Mouse (Mus musculus) thymus, postnatal 0 days (tissue): ENCODE measurements around the gene Rs1. TPM values are rescaled to one million over a fixed set of nuclear protein-coding genes. Genes with fewer than 3 reads are reported as not detected.
"Not testable (repeated sequence)": the region's sequence is repeated elsewhere in the genome, so short reads cannot be mapped to it uniquely, and the experiment has no call there.

Source experiments
- DNase-seq: peaks from one replicate; pipeline ENCODE4 v3.0.0-alpha.2; 2015; ENCODE audit warnings: low spot score
- polyA plus RNA-seq: library from polyadenylated mRNA; unstranded; fragments of >200 nt; fragmentation: Nextera tagmentation; extraction: Ambion mirVana; gene quantifications from 2 replicates; pipeline ENCODE4 v1.2.1, GENCODE M21; 2015

The Rs1 gene
- not detected in 2 replicates for polyA plus RNA-seq

GRCm38 (mm10) chrX:160767713-160768112 lies at the start of gene Rs1:
Rs1 (plus strand) TSS chrX:160768013.
- DNase-seq: no peak

- no peak for DNase-seq
Observed at GRCm38 (mm10) chrX:160735650-160736049, 32.2 kb upstream of the Rs1 start, which contains the start of gene Ppef1. Ppef1 (minus strand) TSS chrX:160735765.

- no peak for DNase-seq
Observed at GRCm38 (mm10) chrX:160745399-160745798, 22.4 kb upstream of the Rs1 start.

GRCm38 (mm10) chrX:160748653-160749052 lies 19.2 kb upstream of the Rs1 start:
- no peak for DNase-seq

- DNase-seq: no peak
Observed at GRCm38 (mm10) chrX:160750808-160751207, 17.0 kb upstream of the Rs1 start.

- DNase-seq: peak; percentile 89
Observed at GRCm38 (mm10) chrX:160765389-160766232, 2.2 kb upstream of the Rs1 start.

- DNase-seq: no peak
Observed at GRCm38 (mm10) chrX:160766233-160766616, 1.6 kb upstream of the Rs1 start.

GRCm38 (mm10) chrX:160769622-160770021 lies 1.8 kb downstream of the Rs1 start:
- not testable (repeated sequence) for DNase-seq

- no peak for DNase-seq
Observed at GRCm38 (mm10) chrX:160773033-160773432, 5.2 kb downstream of the Rs1 start.

GRCm38 (mm10) chrX:160782276-160782675 lies 14.5 kb downstream of the Rs1 start:
- DNase-seq: no peak

GRCm38 (mm10) chrX:160794920-160795319 lies 27.1 kb downstream of the Rs1 start:
- DNase-seq: no peak

- no peak for DNase-seq
Observed at GRCm38 (mm10) chrX:160804409-160805150, 36.8 kb downstream of the Rs1 start.

GRCm38 (mm10) chrX:160808226-160808625 lies 40.4 kb downstream of the Rs1 start:
- DNase-seq: no peak

Other genes with a start within 250 kb of the Rs1 start
- 0.07 and 0.12 TPM in 2 replicates for gene Ppef1, start 32.2 kb upstream of the Rs1 start, polyA plus RNA-seq
- gene Gja6, start 139.0 kb downstream of the Rs1 start, polyA plus RNA-seq: 0.16 and 0.18 TPM in 2 replicates
- 0.48 and 0.55 TPM in 2 replicates for gene Cdkl5, start 226.7 kb downstream of the Rs1 start, polyA plus RNA-seq